ENCODE assay signal across 28 mouse cellular contexts in the genomic region with DNA sequence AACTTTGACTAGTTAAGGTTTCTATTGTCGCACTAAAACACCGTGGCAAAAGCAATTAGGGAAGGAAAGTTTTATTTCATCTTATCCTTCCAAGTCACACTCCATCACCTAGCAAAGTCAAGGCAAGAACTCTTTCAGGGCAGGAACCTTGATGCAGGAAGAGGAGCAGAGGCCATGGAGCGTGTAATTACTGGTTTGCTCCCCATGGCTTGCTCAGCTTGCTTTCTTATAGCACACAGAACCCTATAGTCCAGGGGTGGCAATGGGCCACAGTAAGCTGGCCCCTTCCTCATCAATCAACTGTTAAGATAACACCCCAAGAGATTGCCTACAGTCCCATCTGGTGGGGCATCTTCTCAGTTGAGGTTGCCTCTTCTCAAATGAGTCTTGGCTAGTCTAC.
"Had no signal": no experiment of that assay in that cellular context is flagged by ENCODE, and none has a peak within 500 bp of the region (broad histone marks: within the 10 kb centered on the region; RNA-seq: fewer than 3 reads in every experiment).

No protein-coding gene starts in this region.

- H3K4me2 ChIP-seq: embryonic facial prominence, embryonic 12.5 days; embryonic facial prominence, embryonic 13.5 days; embryonic facial prominence, embryonic 15.5 days; forebrain, embryonic 12.5 days; forebrain, embryonic 13.5 days; forebrain, embryonic 15.5 days had no signal

- ATAC-seq: forebrain, embryonic 13.5 days; forebrain, embryonic 14.5 days; forebrain, embryonic 15.5 days; forebrain, embryonic 16.5 days; forebrain, postnatal 0 days had no signal

- H3K27me3 ChIP-seq: embryonic facial prominence, embryonic 12.5 days; embryonic facial prominence, embryonic 13.5 days; embryonic facial prominence, embryonic 15.5 days; forebrain, embryonic 12.5 days; forebrain, embryonic 13.5 days; forebrain, embryonic 15.5 days had no signal

- H3K4me3 ChIP-seq: embryonic facial prominence, embryonic 10.5 days; embryonic facial prominence, embryonic 12.5 days; embryonic facial prominence, embryonic 13.5 days; embryonic facial prominence, embryonic 15.5 days; erythroblast, embryonic 14.5 days; forebrain, embryonic 10.5 days; forebrain, embryonic 12.5 days; forebrain, embryonic 13.5 days; forebrain, embryonic 15.5 days; gastrocnemius, adult 2 months had no signal

- H3K9me3 ChIP-seq: embryonic facial prominence, embryonic 10.5 days; embryonic facial prominence, embryonic 12.5 days; embryonic facial prominence, embryonic 13.5 days; embryonic facial prominence, embryonic 15.5 days; forebrain, embryonic 10.5 days; forebrain, embryonic 12.5 days; forebrain, embryonic 13.5 days; forebrain, embryonic 15.5 days had no signal

- H3K27ac ChIP-seq: embryonic facial prominence, embryonic 10.5 days; embryonic facial prominence, embryonic 12.5 days; embryonic facial prominence, embryonic 13.5 days; embryonic facial prominence, embryonic 15.5 days; forebrain, embryonic 10.5 days; forebrain, embryonic 12.5 days; forebrain, embryonic 13.5 days; forebrain, embryonic 15.5 days; gastrocnemius, adult 2 months had no signal

- H3K4me1 ChIP-seq: embryonic facial prominence, embryonic 10.5 days; embryonic facial prominence, embryonic 12.5 days; embryonic facial prominence, embryonic 13.5 days; embryonic facial prominence, embryonic 15.5 days; forebrain, embryonic 10.5 days; forebrain, embryonic 12.5 days; forebrain, embryonic 13.5 days; forebrain, embryonic 15.5 days had no signal

- DNase-seq: cerebellum, adult 2 months; cerebellum, adult 8-10 months; cerebellum, adult 9-10 months; cerebellum, adult 9-11 months; cerebellum, postnatal 10 days; cerebellum, postnatal 14 days; cerebellum, postnatal 25 days; cerebellum, postnatal 36 days; embryo, embryonic 11 days; forebrain, postnatal 0 days; gastrocnemius, adult 2 months; gastrocnemius, postnatal 10 days; gastrocnemius, postnatal 14 days; gastrocnemius, postnatal 25 days; gastrocnemius, postnatal 36 days; heart, adult 11 months; heart, adult 18-20 months had no signal

- H3K36me3 ChIP-seq: embryonic facial prominence, embryonic 10.5 days; embryonic facial prominence, embryonic 12.5 days; embryonic facial prominence, embryonic 13.5 days; embryonic facial prominence, embryonic 15.5 days; forebrain, embryonic 10.5 days; forebrain, embryonic 12.5 days had no signal

- H3K9ac ChIP-seq: embryonic facial prominence, embryonic 12.5 days; embryonic facial prominence, embryonic 13.5 days; embryonic facial prominence, embryonic 15.5 days; forebrain, embryonic 12.5 days; forebrain, embryonic 13.5 days; forebrain, embryonic 15.5 days; forebrain, postnatal 0 days had no signal
